Mouse (Mus musculus): ENCODE results near the gene Ift20.
"Not testable (repeated sequence)": the region's sequence is repeated elsewhere in the genome, so short reads cannot be mapped to it uniquely, and the experiment has no call there.

Ift20 gene

GRCm38 (mm10) chr11:78522481-78522997, 13.6 kb upstream of the Ift20 start:
- DNase-seq (ENCODE audit: low spot score) = no peak

GRCm38 (mm10) chr11:78523241-78523955, 12.8 kb upstream of the Ift20 start:
- DNase-seq (ENCODE audit: low spot score) = no peak

GRCm38 (mm10) chr11:78524838-78525237, 11.3 kb upstream of the Ift20 start:
- no peak for DNase-seq (ENCODE audit: low spot score)

GRCm38 (mm10) chr11:78528714-78529113, 7.4 kb upstream of the Ift20 start:
- no peak for DNase-seq (ENCODE audit: low spot score)

GRCm38 (mm10) chr11:78530001-78530400, 6.2 kb upstream of the Ift20 start:
- DNase-seq (ENCODE audit: low spot score) = no peak

GRCm38 (mm10) chr11:78531046-78531445, 5.1 kb upstream of the Ift20 start:
- no peak for DNase-seq (ENCODE audit: low spot score)

- DNase-seq (ENCODE audit: low spot score) = not testable (repeated sequence)
Measured at GRCm38 (mm10) chr11:78531515-78531914, 4.6 kb upstream of the Ift20 start.

GRCm38 (mm10) chr11:78534516-78534915, 1.6 kb upstream of the Ift20 start:
- DNase-seq (ENCODE audit: low spot score) = no peak

GRCm38 (mm10) chr11:78535376-78536079, 633 bp upstream of the Ift20 start:
- peak; percentile 76 for DNase-seq (ENCODE audit: low spot score)

GRCm38 (mm10) chr11:78536690-78537084, 526 bp downstream of the Ift20 start:
- DNase-seq (ENCODE audit: low spot score) = no peak

- DNase-seq (ENCODE audit: low spot score) = no peak
Measured at GRCm38 (mm10) chr11:78540358-78540757, 4.2 kb downstream of the Ift20 start.

- DNase-seq (ENCODE audit: low spot score) = no peak
Measured at GRCm38 (mm10) chr11:78544449-78545111, 8.4 kb downstream of the Ift20 start.

- no peak for DNase-seq (ENCODE audit: low spot score)
Measured at GRCm38 (mm10) chr11:78545181-78545580, 9.0 kb downstream of the Ift20 start.

GRCm38 (mm10) chr11:78547718-78548460, 11.7 kb downstream of the Ift20 start:
- peak; percentile 31 for DNase-seq (ENCODE audit: low spot score)

GRCm38 (mm10) chr11:78549491-78549987, 13.4 kb downstream of the Ift20 start:
- peak; percentile 64 for DNase-seq (ENCODE audit: low spot score)

- DNase-seq (ENCODE audit: low spot score) = peak; percentile 98
Measured at GRCm38 (mm10) chr11:78550168-78551058, 14.3 kb downstream of the Ift20 start, which contains the start of gene Tmem97. Gene Tmem97 (minus strand): TSS chr11:78550777.

GRCm38 (mm10) chr11:78551059-78551398, 14.9 kb downstream of the Ift20 start:
- DNase-seq (ENCODE audit: low spot score) = no peak

- no peak for DNase-seq (ENCODE audit: low spot score)
Measured at GRCm38 (mm10) chr11:78555623-78556022, 19.5 kb downstream of the Ift20 start.

- no peak for DNase-seq (ENCODE audit: low spot score)
Measured at GRCm38 (mm10) chr11:78556070-78556469, 19.9 kb downstream of the Ift20 start.

GRCm38 (mm10) chr11:78557241-78557640, 21.1 kb downstream of the Ift20 start:
- DNase-seq (ENCODE audit: low spot score) = no peak

- peak; percentile 37 for DNase-seq (ENCODE audit: low spot score)
Measured at GRCm38 (mm10) chr11:78560447-78560846, 24.3 kb downstream of the Ift20 start.
